Mouse (Mus musculus) G1E (cell line): Measurements from ENCODE around the gene S100a7a. TPM values are rescaled to one million over a fixed set of nuclear protein-coding genes. Genes with fewer than 3 reads are reported as not detected.

Experiments
- ATAC-seq: 2 replicates; pipeline ENCODE4 v1.8.0; 2016; ENCODE audit warnings: mild to moderate bottlenecking; ENCODE audit not compliant: insufficient number of reproducible peaks, poor library complexity, low FRiP score, severe bottlenecking; ENCODE audit errors: extremely low read depth
- DNase-seq: peaks from one replicate; pipeline ENCODE4 v3.0.0; 2012; ENCODE audit warnings: low spot score
- H3K27me3 ChIP-seq: 2 replicates; pipeline ENCODE4 v1.6.1; 2012; ENCODE audit warnings: mild to moderate bottlenecking, low read length, inconsistent platforms; ENCODE audit not compliant: insufficient read depth
- H3K36me3 ChIP-seq: replicated peaks from 2 replicates; pipeline ENCODE3; 2012; ENCODE audit warnings: mild to moderate bottlenecking, inconsistent platforms
- H3K4me1 ChIP-seq: 2 replicates; pipeline ENCODE4 v1.6.1; 2012; ENCODE audit warnings: low read depth, low read length, inconsistent platforms, mixed read lengths; ENCODE audit not compliant: insufficient read depth
- H3K4me3 ChIP-seq: 2 replicates; pipeline ENCODE4 v1.5.1; 2012; ENCODE audit warnings: low read depth, mild to moderate bottlenecking, inconsistent platforms, low read length, moderate library complexity, mixed read lengths
- H3K9me3 ChIP-seq: replicated peaks from 2 replicates; pipeline ENCODE4 v1.6.1; 2012; ENCODE audit warnings: inconsistent platforms
- CTCF ChIP-seq: IDR thresholded peaks from 2 replicates; pipeline ENCODE4 v1.5.1; 2012; ENCODE audit warnings: low read depth, low read length, inconsistent platforms, mixed read lengths
- GATA1 ChIP-seq: IDR thresholded peaks from 2 replicates; pipeline ENCODE4 v1.6.1; 2012; ENCODE audit warnings: borderline replicate concordance, low read length, inconsistent platforms, mixed read lengths
- GATA2 ChIP-seq: IDR thresholded peaks from 2 replicates; pipeline ENCODE4 v1.6.1; 2012; ENCODE audit warnings: low read depth, low read length, inconsistent platforms, borderline replicate concordance
- POLR2AphosphoS5 ChIP-seq: IDR thresholded peaks from 2 replicates; pipeline ENCODE4 v1.6.1; 2012; ENCODE audit warnings: low read depth, low read length, inconsistent platforms; ENCODE audit not compliant: insufficient replicate concordance
- TAL1 ChIP-seq: conservative IDR thresholded peaks from 2 replicates; pipeline ENCODE4 v1.6.1; 2012; ENCODE audit warnings: low read depth, low read length, inconsistent platforms, mixed read lengths
- polyA plus RNA-seq: library from polyadenylated mRNA; stranded (reverse); fragments of >175 nt; gene quantifications from 2 replicates; pipeline ENCODE4 v1.2.3, GENCODE M21; 2012
- total RNA-seq, 2 experiments: library from RNA; stranded (forward) in 1 of 2; stranded (reverse) in 1 of 2; fragments of 200-1000 nt in 1 of 2; fragments of >200 nt in 1 of 2; fragmentation: Nextera tagmentation in 1 of 2; gene quantifications; 2 replicates each; pipeline ENCODE4 v1.2.3; 2014 to 2017

The S100a7a gene
- total and polyA plus RNA-seq, 3 experiments = not detected

- DNase-seq (no peak), ATAC-seq (no peak)
- H3K4me3 ChIP-seq = no peak overlapping the region
- no peaks in the 10 kb centered on the region for H3K4me1 ChIP-seq
- no peaks in the 10 kb centered on the region for H3K36me3 ChIP-seq
- no peaks in the 10 kb centered on the region for H3K9me3 ChIP-seq
- H3K27me3 ChIP-seq = peaks cover 15% of the 10 kb centered on the region
- no peak for TF ChIP-seq POLR2AphosphoS5
- TF ChIP-seq TAL1 = no peak
- TF ChIP-seq GATA1 = no peak
- no peak for TF ChIP-seq GATA2
- no peak for TF ChIP-seq CTCF
Observed at GRCm38 (mm10) chr3:90609102-90609501, 44.7 kb upstream of the S100a7a start.

- no peaks in the 10 kb centered on the region for H3K9me3 ChIP-seq
- peaks cover 4% of the 10 kb centered on the region for H3K4me1 ChIP-seq
- ATAC-seq (no peak), DNase-seq (no peak)
- no peak overlapping the region for H3K4me3 ChIP-seq
- TF ChIP-seq POLR2AphosphoS5 (no peak), GATA2 (no peak), TAL1 (no peak), GATA1 (no peak), CTCF (no peak)
- peaks cover 19% of the 10 kb centered on the region for H3K27me3 ChIP-seq
- H3K36me3 ChIP-seq = no peaks in the 10 kb centered on the region
Observed at GRCm38 (mm10) chr3:90611494-90611893, 42.3 kb upstream of the S100a7a start.

- ATAC-seq (no peak), DNase-seq (no peak)
- Histone ChIP-seq H3K4me1 (peaks cover 4% of the 10 kb centered on the region), H3K4me3 (no peak overlapping the region), H3K9me3 (no peaks in the 10 kb centered on the region), H3K36me3 (no peaks in the 10 kb centered on the region), H3K27me3 (peaks cover 19% of the 10 kb centered on the region)
- TF ChIP-seq GATA1 (no peak), CTCF (no peak), TAL1 (no peak), GATA2 (no peak), POLR2AphosphoS5 (no peak)
Observed at GRCm38 (mm10) chr3:90612061-90612460, 41.8 kb upstream of the S100a7a start.

- peaks cover 17% of the 10 kb centered on the region for H3K27me3 ChIP-seq
- TF ChIP-seq CTCF (no peak), GATA1 (no peak), TAL1 (no peak), GATA2 (no peak), POLR2AphosphoS5 (no peak)
- H3K4me3 ChIP-seq = no peak within 1 kb of the TSS
- no peaks in the 10 kb centered on the region for H3K9me3 ChIP-seq
- H3K4me1 ChIP-seq = peaks cover 4% of the 10 kb centered on the region
- ATAC-seq (peak; percentile 4; the same call in 1 of the 2 replicates), DNase-seq (no peak)
- no peaks in the 10 kb centered on the region for H3K36me3 ChIP-seq
Observed at GRCm38 (mm10) chr3:90612728-90613291, 41.0 kb upstream of the S100a7a start, which contains the start of gene S100a6. TSS of gene S100a6 (plus strand) at chr3:90612882.

GRCm38 (mm10) chr3:90613461-90614147 is 40.2 kb upstream of the S100a7a start:
- TF ChIP-seq GATA2 (no peak), TAL1 (no peak), CTCF (no peak), GATA1 (no peak), POLR2AphosphoS5 (no peak)
- H3K4me3 ChIP-seq = no peak overlapping the region

GRCm38 (mm10) chr3:90614148-90614530 is 39.7 kb upstream of the S100a7a start:
- Histone ChIP-seq H3K4me3 (no peak overlapping the region), H3K4me1 (peaks cover 4% of the 10 kb centered on the region), H3K36me3 (no peaks in the 10 kb centered on the region), H3K27me3 (peaks cover 13% of the 10 kb centered on the region), H3K9me3 (no peaks in the 10 kb centered on the region)
- DNase-seq = no peak
- no peak for ATAC-seq
- no peak for TF ChIP-seq POLR2AphosphoS5
- no peak for TF ChIP-seq GATA1
- no peak for TF ChIP-seq TAL1
- no peak for TF ChIP-seq CTCF
- no peak for TF ChIP-seq GATA2

More at GRCm38 (mm10) chr3:90613461-90614147, 40.2 kb upstream of the S100a7a start:
- Histone ChIP-seq H3K4me1 (peaks cover 4% of the 10 kb centered on the region), H3K9me3 (no peaks in the 10 kb centered on the region), H3K27me3 (peaks cover 15% of the 10 kb centered on the region), H3K36me3 (no peaks in the 10 kb centered on the region)
- ATAC-seq (no peak), DNase-seq (no peak)
